Mouse (Mus musculus): ENCODE results near the gene Akt3.

- TF ChIP-seq TCF3 (IDR thresholded peaks at IDR 0.05; ENCODE audit: insufficient read length, low read depth) (no peak), POLR2A (IDR thresholded peaks at IDR 0.05; ENCODE audit: insufficient read length, low read depth) (no peak), TCF12 (IDR thresholded peaks at IDR 0.05; ENCODE audit: insufficient read depth, poor library complexity, severe bottlenecking) (no peak), MAX (IDR thresholded peaks at IDR 0.05; ENCODE audit: low read depth) (no peak), MYOG (IDR thresholded peaks at IDR 0.05; ENCODE audit: control insufficient read depth in 1 of 3, insufficient read depth in 1 of 3, insufficient read length in 2 of 3, low read depth in 2 of 3) (no peak), USF1 (IDR thresholded peaks at IDR 0.05; ENCODE audit: low read depth) (no peak), SRF (IDR thresholded peaks at IDR 0.05; ENCODE audit: control insufficient read depth, insufficient read length, low read depth) (no peak), POLR2AphosphoS2 (IDR thresholded peaks at IDR 0.05; ENCODE audit: insufficient read length, low read depth) (no peak), E2F4 (IDR thresholded peaks at IDR 0.05; ENCODE audit: insufficient read depth) (no peak), CEBPB (IDR thresholded peaks at IDR 0.05; ENCODE audit: insufficient read depth, poor library complexity, severe bottlenecking) (no peak), MYOD1 (IDR thresholded peaks at IDR 0.05; ENCODE audit: control insufficient read depth in 1 of 3, insufficient read length in 2 of 3, low read depth in 2 of 3) (no peak), REST (IDR thresholded peaks at IDR 0.05; ENCODE audit: insufficient read depth, insufficient read length) (no peak)
Measured at GRCm38 (mm10) chr1:177198978-177199377, 59.0 kb downstream of the Akt3 start.

All from myocyte (in vitro differentiated cells).